Mouse (Mus musculus) thymus, adult 2 months (tissue): ENCODE results near the gene Ankrd7.

Experiments used
- CTCF ChIP-seq: fragments of 200-500 bp; IDR thresholded peaks from 2 replicates; pipeline ENCODE4 v1.5.1; 2012; ENCODE audit warnings: mild to moderate bottlenecking, control low read depth, low read length, moderate library complexity, borderline replicate concordance; ENCODE audit not compliant: control insufficient read depth, poor library complexity, insufficient read depth; ENCODE audit errors: extremely low read depth
- POLR2A ChIP-seq: fragments of 200-500 bp; IDR thresholded peaks from 2 replicates; pipeline ENCODE4 v1.6.1; 2012; ENCODE audit warnings: mild to moderate bottlenecking, low read length, control low read depth, moderate library complexity; ENCODE audit not compliant: control insufficient read depth, poor library complexity, insufficient read depth; ENCODE audit errors: extremely low read depth

DNA sequence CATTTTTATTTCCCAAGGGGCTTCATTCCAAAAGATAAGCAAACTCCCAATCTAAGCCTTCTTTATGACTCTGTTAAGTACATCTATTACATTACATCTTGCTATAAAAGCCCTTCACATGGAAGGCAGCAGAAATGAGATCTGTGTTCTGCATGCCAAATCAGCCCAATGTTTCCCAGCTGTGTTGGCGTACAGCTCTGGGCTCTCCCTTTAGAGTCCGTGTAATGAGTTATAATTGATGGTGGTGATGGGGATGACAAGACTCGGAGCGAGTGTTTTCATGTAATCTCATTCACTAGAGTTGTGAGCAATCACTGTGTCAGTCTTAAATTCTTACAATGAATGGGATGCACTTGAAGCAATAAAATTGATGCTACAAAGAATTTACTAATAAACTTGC, 49.9 kb downstream of the Ankrd7 start:
- TF ChIP-seq CTCF, result no peak
- TF ChIP-seq POLR2A, result no peak
